Mouse (Mus musculus) skeletal muscle tissue, adult 2 months (tissue): ENCODE measurements at regions not wholly inside any gene's neighbourhood (a gene's known extent, or its start where the extent isn't known, plus 50 kb on each side); places are given as distances from the start of the nearest gene placed in this dataset.
A peak's percentile ranks its signal among the peaks of the same experiment; 100 is the strongest.

Source experiments
- DNase-seq: peaks from one replicate; pipeline ENCODE4 v3.0.0-alpha.2; 2012; ENCODE audit warnings: low read depth, low spot score

- no peak for DNase-seq
These were observed 428.5 kb downstream of the Fut8 start for GRCm38 (mm10) chr12:77666411-77666810.

- no peak for DNase-seq
These were observed 429.4 kb downstream of the Fut8 start for GRCm38 (mm10) chr12:77667151-77667874.

GRCm38 (mm10) chr12:77667875-77668204 lies 429.9 kb downstream of the Fut8 start:
- DNase-seq: peak; percentile 52

- no peak for DNase-seq
These were observed 432.6 kb downstream of the Fut8 start for GRCm38 (mm10) chr12:77670531-77670930.

- no peak for DNase-seq
These were observed 436.4 kb downstream of the Fut8 start for GRCm38 (mm10) chr12:77674352-77674751.

- peak; percentile 8 for DNase-seq
These were observed 436.8 kb downstream of the Fut8 start for GRCm38 (mm10) chr12:77674755-77675154.

GRCm38 (mm10) chr12:77678040-77678439 lies 440.1 kb downstream of the Fut8 start:
- no peak for DNase-seq

GRCm38 (mm10) chr12:77694101-77694500 lies 456.2 kb downstream of the Fut8 start:
- DNase-seq: no peak

GRCm38 (mm10) chr12:77696039-77696631 lies 458.2 kb downstream of the Fut8 start:
- no peak for DNase-seq

- no peak for DNase-seq
These were observed 458.7 kb downstream of the Fut8 start for GRCm38 (mm10) chr12:77696662-77697061.

- peak; percentile 3 for DNase-seq
These were observed 460.2 kb downstream of the Fut8 start for GRCm38 (mm10) chr12:77698088-77698487.

GRCm38 (mm10) chr12:77699896-77700605 lies 462.1 kb downstream of the Fut8 start:
- no peak for DNase-seq

- DNase-seq: no peak
These were observed 477.6 kb downstream of the Fut8 start for GRCm38 (mm10) chr12:77715506-77715905.

- no peak for DNase-seq
These were observed 478.1 kb downstream of the Fut8 start for GRCm38 (mm10) chr12:77715979-77716378.

- no peak for DNase-seq
These were observed 466.3 kb upstream of the Gm6657 start for GRCm38 (mm10) chr12:77727766-77728165.

GRCm38 (mm10) chr12:77739047-77739760 lies 454.8 kb upstream of the Gm6657 start:
- DNase-seq: peak; percentile 27

GRCm38 (mm10) chr12:77742716-77743115 lies 451.3 kb upstream of the Gm6657 start:
- no peak for DNase-seq

- DNase-seq: no peak
These were observed 444.5 kb upstream of the Gm6657 start for GRCm38 (mm10) chr12:77749438-77750007.

GRCm38 (mm10) chr12:77752181-77752580 lies 441.9 kb upstream of the Gm6657 start:
- DNase-seq: no peak

GRCm38 (mm10) chr12:77756021-77756420 lies 438.0 kb upstream of the Gm6657 start:
- DNase-seq: no peak

GRCm38 (mm10) chr12:77760976-77761375 lies 433.1 kb upstream of the Gm6657 start:
- DNase-seq: peak; percentile 42

GRCm38 (mm10) chr12:77776011-77776546 lies 418.0 kb upstream of the Gm6657 start:
- no peak for DNase-seq
